Comparison of ENCODE assay signal across 8 mouse cellular contexts in the genomic region with DNA sequence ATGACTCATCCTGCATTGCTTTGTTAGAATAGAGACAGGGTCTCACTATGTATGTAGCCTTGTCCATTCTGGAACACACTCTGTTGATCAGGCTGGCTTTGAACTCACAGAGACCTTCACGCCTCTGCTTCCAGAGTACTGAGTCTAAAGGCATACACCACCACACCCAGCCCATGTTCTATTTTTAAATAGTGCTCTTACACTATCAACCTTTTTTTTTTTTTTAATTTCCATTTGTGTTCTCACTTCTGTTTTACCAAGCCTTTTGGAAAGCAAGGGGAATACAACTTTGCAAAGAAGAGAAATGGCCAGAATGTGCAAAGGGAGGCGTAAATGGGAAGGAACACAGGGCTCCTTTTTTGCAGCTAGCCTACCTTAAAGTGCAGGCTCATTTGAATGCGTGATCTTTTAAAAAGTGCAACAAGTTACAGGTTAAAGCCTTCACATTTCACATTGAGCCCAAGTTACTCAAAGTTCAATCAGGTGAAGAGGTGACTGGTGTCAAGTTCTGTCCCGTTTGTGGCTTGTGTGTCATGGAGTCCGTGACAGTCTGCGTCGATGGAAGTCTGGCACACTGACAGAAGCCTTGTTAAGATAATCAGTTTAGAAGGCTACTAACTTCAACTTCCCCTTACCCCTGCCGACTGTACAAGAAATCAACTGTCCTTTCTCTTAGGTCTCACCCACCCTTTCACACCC. TPM values are rescaled to one million over a fixed set of nuclear protein-coding genes. Genes with fewer than 3 reads are reported as not detected.
DNase-seq lines count a peak whose midpoint lies in the region; ATAC-seq and TF ChIP-seq lines count a peak whose summit lies in the region.

No protein-coding gene starts in this region.

- DNase-seq in embryo, embryonic 10.5 days (ENCODE audit: low spot score): peak; percentile 10
- DNase-seq in embryo, embryonic 11 days: no peak
- DNase-seq in lung, embryonic 14.5 days: peak; percentile 35
- no peak for DNase-seq in lung, postnatal 4 days
- DNase-seq in midbrain, embryonic 14.5 days: no peak
- no peak for DNase-seq in T-cell, adult 2 months (ENCODE audit: low spot score)
- no peak for DNase-seq in thymus, adult 2 months

- no peaks in the 10 kb centered on the region for H3K27me3 ChIP-seq in lung, embryonic 14.5 days (ENCODE audit: insufficient read depth, low read length)
- H3K27me3 ChIP-seq in midbrain, embryonic 14.5 days (ENCODE audit: control insufficient read depth, insufficient read depth, low read length): no peaks in the 10 kb centered on the region
- H3K27me3 ChIP-seq in thymus, adult 2 months (ENCODE audit: control insufficient read depth, insufficient read depth, low read length): no peaks in the 10 kb centered on the region

- H3K4me3 ChIP-seq in lung, embryonic 14.5 days (ENCODE audit: low read depth, low read length): no peak overlapping the region
- H3K4me3 ChIP-seq in midbrain, embryonic 14.5 days (replicated peaks; ENCODE audit: low read depth, low read length): no peak overlapping the region
- H3K4me3 ChIP-seq in thymus, adult 2 months (ENCODE audit: control insufficient read depth, insufficient read depth, low read length): no peak overlapping the region

- peak overlapping the region; percentile 60 for H3K4me2 ChIP-seq in lung, embryonic 14.5 days
- peak overlapping the region; percentile 78 for H3K4me2 ChIP-seq in midbrain, embryonic 14.5 days (ENCODE audit: low read length)

- ATAC-seq in lung, embryonic 14.5 days (ENCODE audit: insufficient read depth): no peak
- ATAC-seq in erythroid progenitor cell, adult 5-6 weeks (replicated peaks; ENCODE audit: low FRiP score, poor library complexity, severe bottlenecking): peak; percentile 37
- no peak for ATAC-seq in midbrain, embryonic 14.5 days (ENCODE audit: low FRiP score, low TSS enrichment)

- peaks cover 10% of the 10 kb centered on the region; the same call in 1 of the 2 replicates for H3K4me1 ChIP-seq in lung, embryonic 14.5 days (ENCODE audit: insufficient read depth)
- H3K4me1 ChIP-seq in midbrain, embryonic 14.5 days (ENCODE audit: control insufficient read depth, insufficient read depth, low read length): peaks cover 14% of the 10 kb centered on the region
- H3K4me1 ChIP-seq in thymus, adult 2 months (replicated peaks; ENCODE audit: control insufficient read depth, insufficient read depth, low read length): peaks cover 9% of the 10 kb centered on the region

- H3K36me3 ChIP-seq in lung, embryonic 14.5 days (ENCODE audit: insufficient read depth): no peaks in the 10 kb centered on the region
- no peaks in the 10 kb centered on the region for H3K36me3 ChIP-seq in midbrain, embryonic 14.5 days (ENCODE audit: control insufficient read depth, insufficient read depth, low read length)
- no peaks in the 10 kb centered on the region for H3K36me3 ChIP-seq in thymus, adult 2 months (ENCODE audit: control insufficient read depth, insufficient read depth, low read length)

- no peak for TF ChIP-seq POLR2A in thymus, adult 2 months (IDR thresholded peaks at IDR 0.05; ENCODE audit: control insufficient read depth, extremely low read depth, insufficient read depth, low read length, poor library complexity)

- TF ChIP-seq CTCF in lung, embryonic 14.5 days (IDR thresholded peaks at IDR 0.05; ENCODE audit: low read depth): no peak
- TF ChIP-seq CTCF in thymus, adult 2 months (IDR thresholded peaks at IDR 0.05; ENCODE audit: borderline replicate concordance, control insufficient read depth, extremely low read depth, insufficient read depth, low read length, poor library complexity): no peak

- H3K9ac ChIP-seq in lung, embryonic 14.5 days: no peak overlapping the region
- no peak overlapping the region for H3K9ac ChIP-seq in midbrain, embryonic 14.5 days (replicated peaks; ENCODE audit: low read length)

- H3K27ac ChIP-seq in lung, embryonic 14.5 days (ENCODE audit: low read depth): no peak overlapping the region
- no peak overlapping the region for H3K27ac ChIP-seq in midbrain, embryonic 14.5 days (replicated peaks; ENCODE audit: low read depth, low read length)
- H3K27ac ChIP-seq in thymus, adult 2 months (ENCODE audit: control insufficient read depth, insufficient read depth, low read length): no peak overlapping the region

- WGBS in lung, embryonic 14.5 days: 59% methylated on average over 8 of the region's 8 CpGs
- WGBS in midbrain, embryonic 14.5 days: 81% methylated on average over 8 of the region's 8 CpGs
- 36% methylated on average over 8 of the region's 8 CpGs for WGBS in thymus, adult 2 months

- H3K9me3 ChIP-seq in lung, embryonic 14.5 days (ENCODE audit: low read depth, low read length): no peaks in the 10 kb centered on the region
- no peaks in the 10 kb centered on the region for H3K9me3 ChIP-seq in midbrain, embryonic 14.5 days (ENCODE audit: control insufficient read depth, low read length)

RNA-seq across cellular contexts. Expression of gene Dstyk, which starts 1.0 kb away (rescaled TPM):
- 16.0 and 18.4 TPM in 2 replicates for polyA plus RNA-seq in lung, embryonic 14.5 days (2014; fragmentation: Nextera tagmentation; extraction: Ambion mirVana)
- 23.4 and 31.4 TPM in 2 replicates for total RNA-seq in erythroid progenitor cell, adult 5-6 weeks (2015; ENCODE audit: low replicate concordance)
- total RNA-seq in erythroid progenitor cell, adult 5-6 weeks (2017; ENCODE audit: low replicate concordance): 34.3 and 48.6 TPM in 2 replicates
- polyA plus RNA-seq in midbrain, embryonic 14.5 days (2014; fragmentation: Nextera tagmentation; extraction: Ambion mirVana): 10.6 and 11.4 TPM in 2 replicates
- polyA plus RNA-seq in thymus, adult 2 months (2012; rRNA removed): 6.3 and 6.8 TPM in 2 replicates

RNA-seq across cellular contexts. Expression of gene Tmcc2, which starts 25.3 kb away (rescaled TPM):
- polyA plus RNA-seq in lung, embryonic 14.5 days (2014; fragmentation: Nextera tagmentation; extraction: Ambion mirVana): 8.2 and 10.3 TPM in 2 replicates
- total RNA-seq in erythroid progenitor cell, adult 5-6 weeks (2015; ENCODE audit: low replicate concordance): 212 and 231 TPM in 2 replicates
- total RNA-seq in erythroid progenitor cell, adult 5-6 weeks (2017; ENCODE audit: low replicate concordance): 244 and 297 TPM in 2 replicates
- 28.4 and 29.1 TPM in 2 replicates for polyA plus RNA-seq in midbrain, embryonic 14.5 days (2014; fragmentation: Nextera tagmentation; extraction: Ambion mirVana)
- 4.1 and 5.3 TPM in 2 replicates for polyA plus RNA-seq in thymus, adult 2 months (2012; rRNA removed)

Comparison
In these comparisons a context has a peak if more than half of its experiments do, and no peak if none do; other contexts are left out.
1. DNase-seq: peak in embryo, embryonic 10.5 days (single experiment) and lung, embryonic 14.5 days (single experiment); none in embryo, embryonic 11 days (single experiment), lung, postnatal 4 days (0 of 2), midbrain, embryonic 14.5 days (single experiment), T-cell, adult 2 months (single experiment) and thymus, adult 2 months (single experiment).